17 mouse cellular contexts compared by ENCODE assay signal in genomic region chr9:106141955-106142354, GRCm38 (mm10). TPM values are rescaled to one million over a fixed set of nuclear protein-coding genes. Genes with fewer than 3 reads are reported as not detected.
A peak's percentile ranks its signal among the peaks of the same experiment; 100 is the strongest.
DNase-seq lines count a peak whose midpoint lies in the region; ATAC-seq and TF ChIP-seq lines count a peak whose summit lies in the region.
"Had no signal": no experiment of that assay in that cellular context is flagged by ENCODE, and none has a peak within 500 bp of the region (broad histone marks: within the 10 kb centered on the region; RNA-seq: fewer than 3 reads in every experiment).

No protein-coding gene starts in this region.

- H3K4me1 ChIP-seq in hindbrain, embryonic 10.5 days (replicated peaks), result peaks cover 29% of the 10 kb centered on the region
- H3K4me1 ChIP-seq in hindbrain, embryonic 16.5 days (ENCODE audit: control insufficient read depth, insufficient read depth, low read depth, low read length), result peaks cover 6% of the 10 kb centered on the region; the same call in 1 of the 2 replicates
- H3K4me1 ChIP-seq in cerebellum, adult 2 months (ENCODE audit: control insufficient read depth, insufficient read depth, low read length), result peaks cover 9% of the 10 kb centered on the region; the same call in 1 of the 2 replicates
- H3K4me1 ChIP-seq in hindbrain, embryonic 11.5 days (replicated peaks; ENCODE audit: control insufficient read depth, insufficient read depth, low read length), result no peaks in the 10 kb centered on the region
- peaks cover 27% of the 10 kb centered on the region for H3K4me1 ChIP-seq in midbrain, embryonic 13.5 days (replicated peaks)
- H3K4me1 ChIP-seq in heart, embryonic 10.5 days, result 0 out of 2 replicates have a peak, but pooled peaks cover 4% of the 10 kb centered on the region
- peaks cover 22% of the 10 kb centered on the region for H3K4me1 ChIP-seq in forebrain, embryonic 16.5 days (replicated peaks; ENCODE audit: control insufficient read depth, insufficient read depth, low read length)
- H3K4me1 ChIP-seq: heart, embryonic 12.5 days; liver, embryonic 12.5 days had no signal

- 81% methylated on average over 12 of the region's 12 CpGs for WGBS in hindbrain, embryonic 10.5 days
- WGBS in hindbrain, embryonic 16.5 days, result 51% methylated on average over 12 of the region's 12 CpGs
- WGBS in cerebellum, adult 2 months, result 12% methylated on average over 12 of the region's 12 CpGs
- WGBS in hindbrain, embryonic 11.5 days, result 69% methylated on average over 12 of the region's 12 CpGs
- WGBS in midbrain, embryonic 13.5 days, result 61% methylated on average over 12 of the region's 12 CpGs
- 78% methylated on average over 12 of the region's 12 CpGs for WGBS in heart, embryonic 10.5 days
- 73% methylated on average over 12 of the region's 12 CpGs for WGBS in forebrain, embryonic 16.5 days

- peaks cover 5% of the 10 kb centered on the region; the same call in 1 of the 2 replicates for H3K27me3 ChIP-seq in hindbrain, embryonic 10.5 days (ENCODE audit: insufficient read depth, poor library complexity, severe bottlenecking)
- no peaks in the 10 kb centered on the region for H3K27me3 ChIP-seq in hindbrain, embryonic 16.5 days (replicated peaks; ENCODE audit: control insufficient read depth, insufficient read depth, low read length)
- no peaks in the 10 kb centered on the region for H3K27me3 ChIP-seq in cerebellum, adult 2 months (ENCODE audit: control insufficient read depth, insufficient read depth, low read length)
- no peaks in the 10 kb centered on the region for H3K27me3 ChIP-seq in hindbrain, embryonic 11.5 days (ENCODE audit: control insufficient read depth, insufficient read depth, low read length)
- H3K27me3 ChIP-seq in midbrain, embryonic 13.5 days, result no peaks in the 10 kb centered on the region
- H3K27me3 ChIP-seq in heart, embryonic 10.5 days (ENCODE audit: insufficient read depth, poor library complexity, severe bottlenecking), result peaks cover 28% of the 10 kb centered on the region
- H3K27me3 ChIP-seq in forebrain, embryonic 16.5 days (replicated peaks; ENCODE audit: control insufficient read depth, insufficient read depth, low read length), result peaks cover 17% of the 10 kb centered on the region; the same call in 1 of the 2 replicates

- no peaks in the 10 kb centered on the region for H3K36me3 ChIP-seq in hindbrain, embryonic 10.5 days
- no peaks in the 10 kb centered on the region for H3K36me3 ChIP-seq in hindbrain, embryonic 16.5 days (ENCODE audit: control insufficient read depth, insufficient read depth, low read length)
- H3K36me3 ChIP-seq in hindbrain, embryonic 11.5 days (ENCODE audit: control insufficient read depth, insufficient read depth, low read length), result no peaks in the 10 kb centered on the region
- H3K36me3 ChIP-seq in midbrain, embryonic 13.5 days, result no peaks in the 10 kb centered on the region
- H3K36me3 ChIP-seq in heart, embryonic 10.5 days, result no peaks in the 10 kb centered on the region
- no peaks in the 10 kb centered on the region for H3K36me3 ChIP-seq in forebrain, embryonic 16.5 days (ENCODE audit: control insufficient read depth, insufficient read depth)
- H3K36me3 ChIP-seq: heart, embryonic 12.5 days; liver, embryonic 12.5 days; lung, embryonic 15.5 days had no signal

- no peaks in the 10 kb centered on the region for H3K9me3 ChIP-seq in hindbrain, embryonic 10.5 days
- H3K9me3 ChIP-seq in hindbrain, embryonic 16.5 days (ENCODE audit: control insufficient read depth, low read length), result no peaks in the 10 kb centered on the region
- no peaks in the 10 kb centered on the region for H3K9me3 ChIP-seq in hindbrain, embryonic 11.5 days (ENCODE audit: control insufficient read depth, low read length)
- no peaks in the 10 kb centered on the region for H3K9me3 ChIP-seq in midbrain, embryonic 13.5 days
- H3K9me3 ChIP-seq in heart, embryonic 10.5 days, result no peaks in the 10 kb centered on the region
- no peaks in the 10 kb centered on the region for H3K9me3 ChIP-seq in forebrain, embryonic 16.5 days (ENCODE audit: control insufficient read depth, low read length)
- H3K9me3 ChIP-seq: heart, embryonic 12.5 days; liver, embryonic 12.5 days; lung, embryonic 15.5 days had no signal

- no peak overlapping the region for H3K4me2 ChIP-seq in hindbrain, embryonic 16.5 days (ENCODE audit: low read length)
- H3K4me2 ChIP-seq in hindbrain, embryonic 11.5 days (replicated peaks; ENCODE audit: low read depth, low read length), result no peak overlapping the region
- H3K4me2 ChIP-seq in midbrain, embryonic 13.5 days (replicated peaks), result no peak overlapping the region
- no peak overlapping the region for H3K4me2 ChIP-seq in forebrain, embryonic 16.5 days (ENCODE audit: low read length)
- H3K4me2 ChIP-seq: heart, embryonic 12.5 days; liver, embryonic 12.5 days; lung, embryonic 15.5 days had no signal

- H3K9ac ChIP-seq in hindbrain, embryonic 16.5 days (ENCODE audit: low read depth, low read length), result no peak overlapping the region
- no peak overlapping the region for H3K9ac ChIP-seq in hindbrain, embryonic 11.5 days (ENCODE audit: low read depth, low read length)
- H3K9ac ChIP-seq in midbrain, embryonic 13.5 days (replicated peaks), result no peak overlapping the region
- no peak overlapping the region for H3K9ac ChIP-seq in forebrain, embryonic 16.5 days (replicated peaks; ENCODE audit: low read depth, low read length)
- H3K9ac ChIP-seq: heart, embryonic 12.5 days; liver, embryonic 12.5 days; lung, embryonic 15.5 days had no signal

- peak overlapping the region; percentile 54 for H3K27ac ChIP-seq in hindbrain, embryonic 10.5 days
- no peak overlapping the region for H3K27ac ChIP-seq in hindbrain, embryonic 16.5 days (ENCODE audit: low read depth, low read length)
- H3K27ac ChIP-seq in cerebellum, adult 2 months (ENCODE audit: insufficient read depth, low read length), result peak overlapping the region; percentile 70
- peak overlapping the region; percentile 53 for H3K27ac ChIP-seq in hindbrain, embryonic 11.5 days (ENCODE audit: low read depth, low read length)
- H3K27ac ChIP-seq in midbrain, embryonic 13.5 days, result peak overlapping the region; percentile 10
- H3K27ac ChIP-seq in heart, embryonic 10.5 days, result no peak overlapping the region
- no peak overlapping the region for H3K27ac ChIP-seq in forebrain, embryonic 16.5 days (ENCODE audit: low read length)
- H3K27ac ChIP-seq: kidney, postnatal 0 days; liver, embryonic 12.5 days; lung, embryonic 15.5 days had no signal

- ATAC-seq in hindbrain, embryonic 16.5 days, result no peak
- ATAC-seq in hindbrain, embryonic 11.5 days (ENCODE audit: low FRiP score), result no peak
- 0 out of 2 replicates have a peak, but pooled peaks have one; percentile 18 for ATAC-seq in midbrain, embryonic 13.5 days
- ATAC-seq in forebrain, embryonic 16.5 days, result no peak
- ATAC-seq: forebrain, embryonic 14.5 days; liver, embryonic 12.5 days had no signal

- no peak for TF ChIP-seq POLR2A in cerebellum, adult 2 months (IDR thresholded peaks at IDR 0.05; ENCODE audit: borderline replicate concordance, insufficient read depth, low read length)

- H3K4me3 ChIP-seq in hindbrain, embryonic 10.5 days, result no peak overlapping the region
- H3K4me3 ChIP-seq in hindbrain, embryonic 16.5 days (ENCODE audit: low read length), result no peak overlapping the region
- H3K4me3 ChIP-seq in cerebellum, adult 2 months (replicated peaks; ENCODE audit: insufficient read depth, low read depth, low read length), result no peak overlapping the region
- H3K4me3 ChIP-seq in hindbrain, embryonic 11.5 days (ENCODE audit: low read depth, low read length), result no peak overlapping the region
- no peak overlapping the region for H3K4me3 ChIP-seq in midbrain, embryonic 13.5 days (replicated peaks)
- H3K4me3 ChIP-seq in heart, embryonic 10.5 days, result no peak overlapping the region
- H3K4me3 ChIP-seq in forebrain, embryonic 16.5 days (replicated peaks; ENCODE audit: low read length), result no peak overlapping the region
- H3K4me3 ChIP-seq: heart, embryonic 12.5 days; liver, embryonic 12.5 days; lung, embryonic 15.5 days had no signal

- no peak for TF ChIP-seq CTCF in cerebellum, adult 2 months (IDR thresholded peaks at IDR 0.05; ENCODE audit: borderline replicate concordance, insufficient read depth, low read depth, low read length)

- no peak for DNase-seq in hindbrain, embryonic 10.5 days (ENCODE audit: low spot score)
- DNase-seq in cerebellum, adult 2 months, result peak; percentile 77 to 87
- no peak for DNase-seq in hindbrain, embryonic 11.5 days (ENCODE audit: low spot score)
- no peak for DNase-seq in heart, embryonic 10.5 days (ENCODE audit: low spot score)
- no peak for DNase-seq in thymus, adult 18-20 months
- DNase-seq: adrenal gland, postnatal 14 days; kidney, adult 11 months; thymus, adult 2 months had no signal

RNA-seq across cellular contexts. Expression of gene Glyctk, which starts 16.0 kb away (rescaled TPM):
- polyA plus RNA-seq in hindbrain, embryonic 10.5 days (2016; fragmentation: Nextera tagmentation; extraction: Ambion mirVana), result 2.9 and 4.5 TPM in 2 replicates
- polyA plus RNA-seq in hindbrain, embryonic 16.5 days (2015; fragmentation: Nextera tagmentation; extraction: Ambion mirVana), result 2.1 TPM in 2 replicates
- 1.7 and 2.2 TPM in 2 replicates for polyA plus RNA-seq in cerebellum, adult 2 months (2012; rRNA removed)
- polyA plus RNA-seq in hindbrain, embryonic 11.5 days (2014; fragmentation: Nextera tagmentation; extraction: Ambion mirVana), result 3.9 and 4.9 TPM in 2 replicates
- polyA plus RNA-seq in midbrain, embryonic 13.5 days (2015; fragmentation: Nextera tagmentation; extraction: Ambion mirVana), result 10.1 TPM in 2 replicates
- polyA plus RNA-seq in heart, embryonic 10.5 days (2016; fragmentation: Nextera tagmentation; extraction: Ambion mirVana), result 1.1 and 2.5 TPM in 2 replicates
- polyA plus RNA-seq in forebrain, embryonic 16.5 days (2015; fragmentation: Nextera tagmentation; extraction: Ambion mirVana), result 2.2 and 3.0 TPM in 2 replicates

RNA-seq across cellular contexts. Expression of gene Wdr82, which starts 28.8 kb away (rescaled TPM):
- 25.8 and 29.9 TPM in 2 replicates for polyA plus RNA-seq in hindbrain, embryonic 10.5 days (2016; fragmentation: Nextera tagmentation; extraction: Ambion mirVana)
- 26.7 and 30.6 TPM in 2 replicates for polyA plus RNA-seq in hindbrain, embryonic 16.5 days (2015; fragmentation: Nextera tagmentation; extraction: Ambion mirVana)
- 137 and 140 TPM in 2 replicates for polyA plus RNA-seq in cerebellum, adult 2 months (2012; rRNA removed)
- 32.7 and 32.8 TPM in 2 replicates for polyA plus RNA-seq in hindbrain, embryonic 11.5 days (2014; fragmentation: Nextera tagmentation; extraction: Ambion mirVana)
- 36.0 and 42.5 TPM in 2 replicates for polyA plus RNA-seq in midbrain, embryonic 13.5 days (2015; fragmentation: Nextera tagmentation; extraction: Ambion mirVana)
- polyA plus RNA-seq in heart, embryonic 10.5 days (2016; fragmentation: Nextera tagmentation; extraction: Ambion mirVana), result 21.6 and 25.5 TPM in 2 replicates
- polyA plus RNA-seq in forebrain, embryonic 16.5 days (2015; fragmentation: Nextera tagmentation; extraction: Ambion mirVana), result 37.3 and 41.6 TPM in 2 replicates

RNA-seq across cellular contexts. Expression of gene Col6a4, which starts 45.4 kb away (rescaled TPM):
- 0.10 and 0.26 TPM in 2 replicates for polyA plus RNA-seq in hindbrain, embryonic 10.5 days (2016; fragmentation: Nextera tagmentation; extraction: Ambion mirVana)
- 1.3 and 1.5 TPM in 2 replicates for polyA plus RNA-seq in hindbrain, embryonic 16.5 days (2015; fragmentation: Nextera tagmentation; extraction: Ambion mirVana)
- polyA plus RNA-seq in cerebellum, adult 2 months (2012; rRNA removed), result 0.30 and 1.1 TPM in 2 replicates
- polyA plus RNA-seq in hindbrain, embryonic 11.5 days (2014; fragmentation: Nextera tagmentation; extraction: Ambion mirVana), result 0.19 and 0.21 TPM in 2 replicates
- polyA plus RNA-seq in midbrain, embryonic 13.5 days (2015; fragmentation: Nextera tagmentation; extraction: Ambion mirVana), result 0.28 and 0.36 TPM in 2 replicates
- 0.01 TPM in 1 of 2 replicates, not detected in the other for polyA plus RNA-seq in heart, embryonic 10.5 days (2016; fragmentation: Nextera tagmentation; extraction: Ambion mirVana)
- 0.70 and 1.1 TPM in 2 replicates for polyA plus RNA-seq in forebrain, embryonic 16.5 days (2015; fragmentation: Nextera tagmentation; extraction: Ambion mirVana)
- polyA plus RNA-seq: heart, embryonic 12.5 days; limb, embryonic 11.5 days had no signal

RNA-seq across cellular contexts. Expression of gene Ppm1m, which starts 57.6 kb away (rescaled TPM):
- polyA plus RNA-seq in hindbrain, embryonic 10.5 days (2016; fragmentation: Nextera tagmentation; extraction: Ambion mirVana), result 47.3 and 48.6 TPM in 2 replicates
- polyA plus RNA-seq in hindbrain, embryonic 16.5 days (2015; fragmentation: Nextera tagmentation; extraction: Ambion mirVana), result 20.9 TPM in 2 replicates
- 36.0 and 38.9 TPM in 2 replicates for polyA plus RNA-seq in cerebellum, adult 2 months (2012; rRNA removed)
- 21.7 TPM in 2 replicates for polyA plus RNA-seq in hindbrain, embryonic 11.5 days (2014; fragmentation: Nextera tagmentation; extraction: Ambion mirVana)
- polyA plus RNA-seq in midbrain, embryonic 13.5 days (2015; fragmentation: Nextera tagmentation; extraction: Ambion mirVana), result 16.7 and 16.9 TPM in 2 replicates
- 36.4 and 45.0 TPM in 2 replicates for polyA plus RNA-seq in heart, embryonic 10.5 days (2016; fragmentation: Nextera tagmentation; extraction: Ambion mirVana)
- polyA plus RNA-seq in forebrain, embryonic 16.5 days (2015; fragmentation: Nextera tagmentation; extraction: Ambion mirVana), result 14.0 and 14.7 TPM in 2 replicates

Comparison
In these comparisons a context has a peak if more than half of its experiments do, and no peak if none do; other contexts are left out.
1. H3K27ac ChIP-seq: peak in hindbrain, embryonic 10.5 days (single experiment), cerebellum, adult 2 months (single experiment), hindbrain, embryonic 11.5 days (single experiment) and midbrain, embryonic 13.5 days (single experiment); none in hindbrain, embryonic 16.5 days (single experiment), heart, embryonic 10.5 days (single experiment) and forebrain, embryonic 16.5 days (single experiment).
2. DNase-seq: peak in cerebellum, adult 2 months (2 of 2); none in hindbrain, embryonic 10.5 days (single experiment), hindbrain, embryonic 11.5 days (single experiment), heart, embryonic 10.5 days (single experiment) and thymus, adult 18-20 months (0 of 2).